Mouse (Mus musculus) embryo, embryonic 10.5 days (tissue): Measurements from ENCODE around the gene Slc16a8.
A peak's percentile ranks its signal among the peaks of the same experiment; 100 is the strongest.

Experiments
- DNase-seq: peaks from one replicate; pipeline ENCODE4 v3.0.0-alpha.2; 2015; ENCODE audit warnings: low spot score

Gene Slc16a8

GRCm38 (mm10) chr15:79254661-79255060 is at the start of gene Slc16a8:
Slc16a8 (minus strand) TSS chr15:79254761.
- DNase-seq, result no peak

- DNase-seq, result no peak
Observed at GRCm38 (mm10) chr15:79303725-79304124, 49.2 kb upstream of the Slc16a8 start.

- no peak for DNase-seq
Observed at GRCm38 (mm10) chr15:79299563-79300155, 45.1 kb upstream of the Slc16a8 start.

GRCm38 (mm10) chr15:79298553-79298952 is 44.0 kb upstream of the Slc16a8 start:
- DNase-seq, result no peak

GRCm38 (mm10) chr15:79292779-79293178 is 38.2 kb upstream of the Slc16a8 start:
- no peak for DNase-seq

- no peak for DNase-seq
Observed at GRCm38 (mm10) chr15:79290340-79290739, 35.8 kb upstream of the Slc16a8 start.

GRCm38 (mm10) chr15:79289441-79289840 is 34.9 kb upstream of the Slc16a8 start:
- no peak for DNase-seq

- DNase-seq, result no peak
Observed at GRCm38 (mm10) chr15:79288387-79288786, 33.8 kb upstream of the Slc16a8 start.

GRCm38 (mm10) chr15:79287091-79287490 is 32.5 kb upstream of the Slc16a8 start:
- DNase-seq, result no peak

GRCm38 (mm10) chr15:79286141-79286540 is 31.6 kb upstream of the Slc16a8 start:
- DNase-seq, result no peak

- DNase-seq, result no peak
Observed at GRCm38 (mm10) chr15:79285399-79285798, 30.8 kb upstream of the Slc16a8 start, which contains the start of gene Baiap2l2. Baiap2l2 (minus strand) TSS chr15:79285537.

- DNase-seq, result no peak
Observed at GRCm38 (mm10) chr15:79283371-79283770, 28.8 kb upstream of the Slc16a8 start.

- DNase-seq, result no peak
Observed at GRCm38 (mm10) chr15:79282434-79282833, 27.9 kb upstream of the Slc16a8 start.

GRCm38 (mm10) chr15:79281389-79281788 is 26.8 kb upstream of the Slc16a8 start:
- peak; percentile 31 for DNase-seq

GRCm38 (mm10) chr15:79280850-79281249 is 26.3 kb upstream of the Slc16a8 start:
- no peak for DNase-seq

- DNase-seq, result peak; percentile 46
Observed at GRCm38 (mm10) chr15:79280209-79280608, 25.6 kb upstream of the Slc16a8 start.

- DNase-seq, result no peak
Observed at GRCm38 (mm10) chr15:79277728-79278127, 23.2 kb upstream of the Slc16a8 start.

- no peak for DNase-seq
Observed at GRCm38 (mm10) chr15:79273020-79273419, 18.5 kb upstream of the Slc16a8 start.

GRCm38 (mm10) chr15:79271124-79271746 is 16.7 kb upstream of the Slc16a8 start:
- peak; percentile 82 for DNase-seq

- DNase-seq, result peak; percentile 82
Observed at GRCm38 (mm10) chr15:79270317-79271123, 16.0 kb upstream of the Slc16a8 start.

GRCm38 (mm10) chr15:79268521-79268920 is 14.0 kb upstream of the Slc16a8 start:
- no peak for DNase-seq

- no peak for DNase-seq
Observed at GRCm38 (mm10) chr15:79265384-79265783, 10.8 kb upstream of the Slc16a8 start.

GRCm38 (mm10) chr15:79263726-79264125 is 9.2 kb upstream of the Slc16a8 start:
- DNase-seq, result no peak
